Mouse (Mus musculus): Measurements from ENCODE around the gene Ptprm. TPM values are rescaled to one million over a fixed set of nuclear protein-coding genes. Genes with fewer than 3 reads are reported as not detected.

Ptprm gene
- polyA plus RNA-seq, 1 experiment: 4.4 TPM

GRCm38 (mm10) chr17:66692941-66693675 is 661.1 kb downstream of the Ptprm start:
- H3K27ac ChIP-seq (ENCODE audit: control insufficient read depth, insufficient read depth, low read length): no peak overlapping the region
- TF ChIP-seq CTCF (IDR thresholded peaks at IDR 0.05; ENCODE audit: borderline replicate concordance, control insufficient read depth, extremely low read depth, insufficient read depth, low read length, poor library complexity): no peak
- no peak for TF ChIP-seq POLR2A (IDR thresholded peaks at IDR 0.05; ENCODE audit: control insufficient read depth, extremely low read depth, insufficient read depth, low read length, poor library complexity)
- 95% methylated on average over 16 of the region's 16 CpGs for WGBS

GRCm38 (mm10) chr17:66688179-66688578 is 666.1 kb downstream of the Ptprm start:
- Histone ChIP-seq H3K27me3 (ENCODE audit: control insufficient read depth, insufficient read depth, low read length) (no peaks in the 10 kb centered on the region), H3K27ac (ENCODE audit: control insufficient read depth, insufficient read depth, low read length) (no peak overlapping the region), H3K4me3 (ENCODE audit: control insufficient read depth, insufficient read depth, low read length) (no peak overlapping the region), H3K4me1 (replicated peaks; ENCODE audit: control insufficient read depth, insufficient read depth, low read length) (no peaks in the 10 kb centered on the region), H3K36me3 (ENCODE audit: control insufficient read depth, insufficient read depth, low read length) (no peaks in the 10 kb centered on the region)
- no peak for TF ChIP-seq POLR2A (IDR thresholded peaks at IDR 0.05; ENCODE audit: control insufficient read depth, extremely low read depth, insufficient read depth, low read length, poor library complexity)
- TF ChIP-seq CTCF (IDR thresholded peaks at IDR 0.05; ENCODE audit: borderline replicate concordance, control insufficient read depth, extremely low read depth, insufficient read depth, low read length, poor library complexity): no peak
- 90% methylated on average over 9 of the region's 9 CpGs for WGBS
- no peak for DNase-seq

More at GRCm38 (mm10) chr17:66692941-66693675, 661.1 kb downstream of the Ptprm start:
- Histone ChIP-seq H3K4me1 (replicated peaks; ENCODE audit: control insufficient read depth, insufficient read depth, low read length) (no peaks in the 10 kb centered on the region), H3K36me3 (ENCODE audit: control insufficient read depth, insufficient read depth, low read length) (no peaks in the 10 kb centered on the region), H3K4me3 (ENCODE audit: control insufficient read depth, insufficient read depth, low read length) (no peak overlapping the region), H3K27me3 (ENCODE audit: control insufficient read depth, insufficient read depth, low read length) (no peaks in the 10 kb centered on the region)
- no peak for DNase-seq

DNA sequence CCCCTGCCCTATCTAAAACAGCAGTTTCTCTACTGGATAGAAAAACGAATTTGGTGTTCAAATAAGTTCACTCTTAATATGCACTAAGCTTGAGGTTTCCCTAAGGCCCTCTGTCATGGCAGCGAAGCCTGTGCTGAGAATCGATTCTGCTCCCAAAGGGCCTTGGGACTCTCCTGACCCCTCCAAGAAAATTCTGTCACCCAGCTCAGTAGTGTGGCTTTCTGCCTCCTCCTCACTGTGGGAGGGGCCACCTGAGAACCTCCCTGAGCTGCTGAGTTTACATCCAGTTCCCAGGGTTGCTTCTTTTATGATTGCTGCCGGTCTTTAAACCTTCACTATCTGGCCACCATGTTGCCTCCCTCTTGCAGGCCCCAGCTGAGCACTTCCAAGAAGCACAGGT is 666.7 kb downstream of the Ptprm start:
- Histone ChIP-seq H3K4me1 (replicated peaks; ENCODE audit: control insufficient read depth, insufficient read depth, low read length) (no peaks in the 10 kb centered on the region), H3K27ac (ENCODE audit: control insufficient read depth, insufficient read depth, low read length) (no peak overlapping the region), H3K36me3 (ENCODE audit: control insufficient read depth, insufficient read depth, low read length) (no peaks in the 10 kb centered on the region), H3K4me3 (ENCODE audit: control insufficient read depth, insufficient read depth, low read length) (no peak overlapping the region), H3K27me3 (ENCODE audit: control insufficient read depth, insufficient read depth, low read length) (no peaks in the 10 kb centered on the region)
- WGBS: 87% methylated on average over 4 of the region's 4 CpGs
- DNase-seq: no peak
- TF ChIP-seq CTCF (IDR thresholded peaks at IDR 0.05; ENCODE audit: borderline replicate concordance, control insufficient read depth, extremely low read depth, insufficient read depth, low read length, poor library complexity) (no peak), POLR2A (IDR thresholded peaks at IDR 0.05; ENCODE audit: control insufficient read depth, extremely low read depth, insufficient read depth, low read length, poor library complexity) (no peak)

DNA sequence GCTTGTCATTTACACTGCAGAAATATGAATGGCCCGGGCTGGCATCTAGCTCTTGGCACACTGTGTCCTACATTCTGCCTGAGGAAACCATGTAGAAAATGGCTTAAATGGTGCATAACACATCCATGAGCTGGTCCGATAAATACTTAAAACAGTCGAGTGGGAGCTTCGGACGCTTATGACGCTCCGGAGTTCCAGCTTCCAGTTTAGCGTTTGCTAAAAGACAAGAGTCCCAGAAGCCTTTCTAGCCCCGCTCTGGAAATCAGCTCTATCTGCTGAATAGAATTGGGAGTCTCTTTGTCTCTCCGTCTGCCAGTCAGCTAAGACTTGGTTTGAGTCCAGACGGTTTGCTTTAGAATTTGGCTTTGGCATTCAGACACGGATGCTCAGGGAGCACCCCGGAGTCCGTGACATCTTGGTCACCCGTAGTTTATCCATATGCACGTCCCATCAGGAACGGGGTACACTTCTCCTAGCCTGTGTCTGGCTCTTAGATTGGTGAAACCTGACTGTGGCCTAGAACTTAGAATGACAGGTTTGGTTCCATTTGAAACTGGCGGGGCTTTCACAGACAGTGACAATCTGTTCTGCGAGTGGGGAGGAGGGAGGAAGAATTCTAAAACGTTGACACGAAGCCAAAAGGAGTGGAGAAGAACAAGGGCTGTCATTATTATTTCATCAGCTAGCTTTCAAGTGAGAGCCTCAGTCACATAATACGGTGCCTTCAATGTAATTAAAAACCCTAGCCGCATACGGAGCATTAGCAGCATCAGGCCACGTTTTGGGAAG is 667.4 kb downstream of the Ptprm start:
- no peaks in the 10 kb centered on the region for H3K36me3 ChIP-seq (ENCODE audit: control insufficient read depth, insufficient read depth, low read length)
- no peak overlapping the region for H3K4me3 ChIP-seq (ENCODE audit: control insufficient read depth, insufficient read depth, low read length)
- TF ChIP-seq POLR2A (IDR thresholded peaks at IDR 0.05; ENCODE audit: control insufficient read depth, extremely low read depth, insufficient read depth, low read length, poor library complexity): no peak
- TF ChIP-seq CTCF (IDR thresholded peaks at IDR 0.05; ENCODE audit: borderline replicate concordance, control insufficient read depth, extremely low read depth, insufficient read depth, low read length, poor library complexity): no peak
- no peaks in the 10 kb centered on the region for H3K4me1 ChIP-seq (replicated peaks; ENCODE audit: control insufficient read depth, insufficient read depth, low read length)
- no peak for DNase-seq
- H3K27me3 ChIP-seq (ENCODE audit: control insufficient read depth, insufficient read depth, low read length): no peaks in the 10 kb centered on the region
- 93% methylated on average over 25 of the region's 25 CpGs for WGBS
- no peak overlapping the region for H3K27ac ChIP-seq (ENCODE audit: control insufficient read depth, insufficient read depth, low read length)

GRCm38 (mm10) chr17:66683411-66683810 is 670.8 kb downstream of the Ptprm start:
- Histone ChIP-seq H3K36me3 (ENCODE audit: control insufficient read depth, insufficient read depth, low read length) (no peaks in the 10 kb centered on the region), H3K4me3 (ENCODE audit: control insufficient read depth, insufficient read depth, low read length) (no peak overlapping the region), H3K27ac (ENCODE audit: control insufficient read depth, insufficient read depth, low read length) (no peak overlapping the region), H3K4me1 (replicated peaks; ENCODE audit: control insufficient read depth, insufficient read depth, low read length) (no peaks in the 10 kb centered on the region), H3K27me3 (ENCODE audit: control insufficient read depth, insufficient read depth, low read length) (no peaks in the 10 kb centered on the region)
- DNase-seq: no peak
- 96% methylated on average over 8 of the region's 8 CpGs for WGBS
- no peak for TF ChIP-seq CTCF (IDR thresholded peaks at IDR 0.05; ENCODE audit: borderline replicate concordance, control insufficient read depth, extremely low read depth, insufficient read depth, low read length, poor library complexity)

- H3K4me3 ChIP-seq (ENCODE audit: control insufficient read depth, insufficient read depth, low read length): no peak overlapping the region
- TF ChIP-seq CTCF (IDR thresholded peaks at IDR 0.05; ENCODE audit: borderline replicate concordance, control insufficient read depth, extremely low read depth, insufficient read depth, low read length, poor library complexity) (no peak), POLR2A (IDR thresholded peaks at IDR 0.05; ENCODE audit: control insufficient read depth, extremely low read depth, insufficient read depth, low read length, poor library complexity) (no peak)
- H3K27me3 ChIP-seq (ENCODE audit: control insufficient read depth, insufficient read depth, low read length): no peaks in the 10 kb centered on the region
- H3K36me3 ChIP-seq (ENCODE audit: control insufficient read depth, insufficient read depth, low read length): no peaks in the 10 kb centered on the region
- no peak overlapping the region for H3K27ac ChIP-seq (ENCODE audit: control insufficient read depth, insufficient read depth, low read length)
- DNase-seq: peak; percentile 23
- no peaks in the 10 kb centered on the region for H3K4me1 ChIP-seq (replicated peaks; ENCODE audit: control insufficient read depth, insufficient read depth, low read length)
- WGBS: 47% methylated on average over 4 of the region's 4 CpGs
Measured at GRCm38 (mm10) chr17:66680662-66681061, 673.6 kb downstream of the Ptprm start.

Measured in thymus, adult 2 months (tissue).